Mouse (Mus musculus) urinary bladder, postnatal 14 days (tissue): ENCODE results near the gene Ank.
A peak's percentile ranks its signal among the peaks of the same experiment; 100 is the strongest.

Source experiments
- DNase-seq: peaks from one replicate; pipeline ENCODE4 v3.0.0; 2021; ENCODE audit warnings: low spot score

Gene Ank

GRCm38 (mm10) chr15:27497300-27497997 lies 31.0 kb downstream of the Ank start:
- no peak for DNase-seq

GRCm38 (mm10) chr15:27498078-27498477 lies 31.6 kb downstream of the Ank start:
- no peak for DNase-seq

GRCm38 (mm10) chr15:27500390-27500789 lies 33.9 kb downstream of the Ank start:
- DNase-seq: no peak

- DNase-seq: no peak
These were observed 35.9 kb downstream of the Ank start for GRCm38 (mm10) chr15:27502338-27502737.

- DNase-seq: no peak
These were observed 36.7 kb downstream of the Ank start for GRCm38 (mm10) chr15:27503221-27503620.

- no peak for DNase-seq
These were observed 37.6 kb downstream of the Ank start for GRCm38 (mm10) chr15:27503801-27504730.

- DNase-seq: no peak
These were observed 39.8 kb downstream of the Ank start for GRCm38 (mm10) chr15:27506127-27506886.

- DNase-seq: no peak
These were observed 40.6 kb downstream of the Ank start for GRCm38 (mm10) chr15:27506893-27507596.

- DNase-seq: no peak
These were observed 41.7 kb downstream of the Ank start for GRCm38 (mm10) chr15:27508169-27508568.

GRCm38 (mm10) chr15:27508982-27509381 lies 42.5 kb downstream of the Ank start:
- no peak for DNase-seq

GRCm38 (mm10) chr15:27516927-27517326 lies 50.5 kb downstream of the Ank start:
- DNase-seq: no peak

- no peak for DNase-seq
These were observed 51.5 kb downstream of the Ank start for GRCm38 (mm10) chr15:27518026-27518425.

GRCm38 (mm10) chr15:27519857-27520256 lies 53.4 kb downstream of the Ank start:
- no peak for DNase-seq

- peak; percentile 35 for DNase-seq
These were observed 58.9 kb downstream of the Ank start for GRCm38 (mm10) chr15:27525233-27526005.

- no peak for DNase-seq
These were observed 62.4 kb downstream of the Ank start for GRCm38 (mm10) chr15:27528896-27529295.

- DNase-seq: no peak
These were observed 63.5 kb downstream of the Ank start for GRCm38 (mm10) chr15:27530023-27530422.

- DNase-seq: no peak
These were observed 66.6 kb downstream of the Ank start for GRCm38 (mm10) chr15:27533036-27533435.

GRCm38 (mm10) chr15:27535681-27536080 lies 69.2 kb downstream of the Ank start:
- no peak for DNase-seq

- no peak for DNase-seq
These were observed 69.7 kb downstream of the Ank start for GRCm38 (mm10) chr15:27536186-27536585.

GRCm38 (mm10) chr15:27536771-27537170 lies 70.3 kb downstream of the Ank start:
- DNase-seq: no peak
